Mouse (Mus musculus) lung, embryonic 15.5 days (tissue): Measurements from ENCODE around the gene Btnl9. TPM values are rescaled to one million over a fixed set of nuclear protein-coding genes. Genes with fewer than 3 reads are reported as not detected.

Experiments used
- ATAC-seq: fragments of 200-750 bp; cut with Nextera tagmentation; 2 replicates; pipeline ENCODE4 v1.8.0; 2017; ENCODE audit warnings: moderate number of reproducible peaks, borderline replicate concordance; ENCODE audit not compliant: low FRiP score, low TSS enrichment; ENCODE audit errors: extremely low read depth
- H3K27ac ChIP-seq: fragments of 300-500 bp; sonication (generic); 2 replicates; pipeline ENCODE4 v1.5.1; 2015; ENCODE audit warnings: moderate library complexity, mild to moderate bottlenecking, inconsistent platforms
- H3K27me3 ChIP-seq: fragments of 300-500 bp; sonication (generic); 2 replicates; pipeline ENCODE4 v1.6.1; 2015; ENCODE audit warnings: inconsistent platforms
- H3K36me3 ChIP-seq: fragments of 300-500 bp; sonication (generic); 2 replicates; pipeline ENCODE4 v1.6.1; 2015; ENCODE audit warnings: inconsistent platforms
- H3K4me1 ChIP-seq: fragments of 300-500 bp; sonication (generic); 2 replicates; pipeline ENCODE4 v1.6.1; 2015; ENCODE audit warnings: inconsistent platforms
- H3K4me2 ChIP-seq: fragments of 300-500 bp; sonication (generic); 2 replicates; pipeline ENCODE4 v1.6.1; 2015; ENCODE audit warnings: inconsistent platforms, mild to moderate bottlenecking, moderate library complexity
- H3K4me3 ChIP-seq: fragments of 300-500 bp; sonication (generic); 2 replicates; pipeline ENCODE4 v1.5.1; 2015; ENCODE audit warnings: mild to moderate bottlenecking, inconsistent platforms
- H3K9ac ChIP-seq: fragments of 300-500 bp; sonication (generic); 2 replicates; pipeline ENCODE4 v1.6.1; 2015; ENCODE audit warnings: inconsistent platforms
- H3K9me3 ChIP-seq: fragments of 300-500 bp; sonication (generic); 2 replicates; pipeline ENCODE4 v1.6.1; 2016; ENCODE audit warnings: inconsistent platforms
- WGBS: fragments of 180-500 bp; shearing (Covaris S2); methylation state at CpG from one replicate; pipeline ENCODE4 v1.1.7; 2015; 5-methylcytosine and 5-hydroxymethylcytosine counted together
- polyA plus RNA-seq: library from polyadenylated mRNA; unstranded; fragments of >200 nt; fragmentation: Nextera tagmentation; extraction: Ambion mirVana; gene quantifications from 2 replicates; pipeline ENCODE4 v1.2.1, GENCODE M21; 2015

Btnl9 gene
- polyA plus RNA-seq = 0.48 and 1.1 TPM in 2 replicates

GRCm38 (mm10) chr11:49186955-49187488 is at the start of gene Btnl9:
Gene Btnl9 (minus strand): TSS chr11:49187159.
- no peak within 1 kb of the TSS for H3K4me2 ChIP-seq
- no peak for ATAC-seq
- no peak within 1 kb of the TSS for H3K27ac ChIP-seq
- WGBS = 69% methylated on average over 8 of the region's 8 CpGs
- H3K27me3 ChIP-seq = no peaks in the 10 kb centered on the region
- no peaks in the 10 kb centered on the region for H3K36me3 ChIP-seq
- no peaks in the 10 kb centered on the region for H3K4me1 ChIP-seq
- H3K9me3 ChIP-seq = no peaks in the 10 kb centered on the region
- no peak within 1 kb of the TSS for H3K9ac ChIP-seq
- no peak within 1 kb of the TSS for H3K4me3 ChIP-seq

GRCm38 (mm10) chr11:49235459-49236207 is 48.7 kb upstream of the Btnl9 start:
- Histone ChIP-seq H3K9ac (no peak overlapping the region), H3K27me3 (0 out of 2 replicates have a peak, but pooled peaks cover 3% of the 10 kb centered on the region), H3K9me3 (no peaks in the 10 kb centered on the region), H3K4me2 (no peak overlapping the region), H3K4me3 (no peak overlapping the region), H3K4me1 (peaks cover 4% of the 10 kb centered on the region; the same call in 1 of the 2 replicates), H3K27ac (no peak overlapping the region), H3K36me3 (no peaks in the 10 kb centered on the region)
- WGBS = 54% methylated on average over 3 of the region's 3 CpGs
- ATAC-seq = no peak

- no peak for ATAC-seq
Observed at GRCm38 (mm10) chr11:49232781-49233180, 45.8 kb upstream of the Btnl9 start.

DNA sequence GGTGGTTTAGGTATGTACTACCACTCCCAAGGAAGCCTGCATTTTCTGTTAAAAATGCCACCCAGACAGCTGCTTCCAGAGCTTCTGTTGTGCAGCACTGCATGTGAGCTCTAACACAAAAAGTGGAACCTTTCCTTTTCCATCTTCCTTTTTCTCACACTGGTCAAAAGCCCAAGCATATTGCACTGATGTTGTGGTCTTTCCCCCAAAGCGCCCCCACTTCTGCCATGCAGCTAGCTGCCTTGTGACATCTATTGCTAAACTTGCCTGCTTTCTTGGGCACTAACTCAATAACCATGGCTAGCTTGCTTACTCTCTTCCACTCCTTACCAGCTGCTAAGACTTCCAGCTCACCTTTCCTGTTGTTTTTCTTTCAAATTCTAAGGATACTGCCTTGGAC is 37.5 kb upstream of the Btnl9 start:
- no peak overlapping the region for H3K9ac ChIP-seq
- ATAC-seq = no peak
- WGBS = 46% methylated on average over 1 of the region's 1 CpGs
- no peaks in the 10 kb centered on the region for H3K27me3 ChIP-seq
- H3K4me3 ChIP-seq = no peak overlapping the region
- no peaks in the 10 kb centered on the region for H3K9me3 ChIP-seq
- no peaks in the 10 kb centered on the region for H3K4me1 ChIP-seq
- no peak overlapping the region for H3K4me2 ChIP-seq
- no peak overlapping the region for H3K27ac ChIP-seq
- H3K36me3 ChIP-seq = no peaks in the 10 kb centered on the region

More at GRCm38 (mm10) chr11:49232781-49233180, 45.8 kb upstream of the Btnl9 start:
- no peaks in the 10 kb centered on the region for H3K9me3 ChIP-seq
- peaks cover 4% of the 10 kb centered on the region; the same call in 1 of the 2 replicates for H3K4me1 ChIP-seq
- H3K9ac ChIP-seq = no peak overlapping the region
- 67% methylated on average over 3 of the region's 3 CpGs for WGBS
- H3K4me3 ChIP-seq = no peak overlapping the region
- no peaks in the 10 kb centered on the region for H3K36me3 ChIP-seq
- H3K27ac ChIP-seq = no peak overlapping the region
- H3K27me3 ChIP-seq = 0 out of 2 replicates have a peak, but pooled peaks cover 3% of the 10 kb centered on the region
- no peak overlapping the region for H3K4me2 ChIP-seq

DNA sequence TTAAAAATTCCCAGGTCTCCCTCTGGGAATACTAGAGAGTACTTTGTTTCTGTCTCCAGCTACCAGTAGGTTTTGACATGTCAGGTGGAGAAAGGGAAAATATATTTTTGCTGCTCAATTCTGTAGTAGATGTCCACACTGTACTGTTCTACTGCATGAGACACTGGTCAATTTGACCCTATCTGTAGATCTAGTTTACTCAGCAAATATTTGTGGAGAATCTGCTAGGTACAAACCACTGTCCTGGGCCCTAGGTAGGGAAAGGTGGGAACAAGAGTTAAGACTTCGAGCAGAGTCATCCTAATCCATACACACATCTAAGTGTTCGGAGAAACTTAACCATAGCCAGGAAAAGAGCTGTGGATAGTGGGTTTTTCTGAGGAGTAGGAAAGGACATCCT is 32.3 kb upstream of the Btnl9 start:
- Histone ChIP-seq H3K27ac (no peak overlapping the region), H3K4me2 (no peak overlapping the region), H3K36me3 (peaks cover 32% of the 10 kb centered on the region), H3K4me1 (no peaks in the 10 kb centered on the region), H3K9me3 (no peaks in the 10 kb centered on the region), H3K27me3 (no peaks in the 10 kb centered on the region), H3K9ac (no peak overlapping the region), H3K4me3 (no peak overlapping the region)
- 92% methylated on average over 2 of the region's 2 CpGs for WGBS
- ATAC-seq = no peak

- no peaks in the 10 kb centered on the region for H3K4me1 ChIP-seq
- no peak for ATAC-seq
- peaks cover 41% of the 10 kb centered on the region for H3K36me3 ChIP-seq
- no peaks in the 10 kb centered on the region for H3K27me3 ChIP-seq
- 93% methylated on average over 1 of the region's 1 CpGs for WGBS
- no peak overlapping the region for H3K9ac ChIP-seq
- no peaks in the 10 kb centered on the region for H3K9me3 ChIP-seq
- H3K27ac ChIP-seq = no peak overlapping the region
- H3K4me2 ChIP-seq = no peak overlapping the region
- no peak overlapping the region for H3K4me3 ChIP-seq
Observed at GRCm38 (mm10) chr11:49213505-49213904, 26.5 kb upstream of the Btnl9 start.

DNA sequence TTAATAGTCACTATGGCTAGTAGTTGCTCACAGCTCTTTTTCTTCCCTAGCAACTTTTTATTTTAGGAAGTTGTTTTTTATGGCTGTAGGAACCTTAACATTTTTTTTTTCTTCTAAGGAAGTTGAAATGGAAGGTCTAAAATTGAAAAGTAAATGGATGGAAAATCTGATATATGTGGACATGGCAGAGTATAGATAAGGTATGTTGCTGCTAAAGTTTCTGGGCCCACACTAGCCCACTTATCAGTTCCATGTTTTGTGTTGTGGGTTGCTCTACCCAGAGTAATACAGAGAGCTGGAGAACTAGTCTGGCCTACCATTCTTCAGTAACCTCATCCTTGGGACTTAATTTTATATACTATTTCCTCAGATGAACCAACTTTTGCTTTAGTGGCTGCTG is 25.6 kb upstream of the Btnl9 start:
- no peaks in the 10 kb centered on the region for H3K9me3 ChIP-seq
- H3K4me3 ChIP-seq = no peak overlapping the region
- no peak for ATAC-seq
- H3K4me1 ChIP-seq = no peaks in the 10 kb centered on the region
- H3K27ac ChIP-seq = no peak overlapping the region
- no peak overlapping the region for H3K4me2 ChIP-seq
- no peaks in the 10 kb centered on the region for H3K27me3 ChIP-seq
- no peak overlapping the region for H3K9ac ChIP-seq
- H3K36me3 ChIP-seq = peaks cover 41% of the 10 kb centered on the region

- Histone ChIP-seq H3K9me3 (no peaks in the 10 kb centered on the region), H3K36me3 (peaks cover 2% of the 10 kb centered on the region; the same call in 1 of the 2 replicates), H3K27ac (no peak overlapping the region), H3K9ac (no peak overlapping the region), H3K27me3 (no peaks in the 10 kb centered on the region), H3K4me3 (no peak overlapping the region), H3K4me2 (no peak overlapping the region), H3K4me1 (peaks cover 8% of the 10 kb centered on the region)
- no peak for ATAC-seq
- 94% methylated on average over 1 of the region's 1 CpGs for WGBS
Observed at GRCm38 (mm10) chr11:49207495-49207894, 20.5 kb upstream of the Btnl9 start.

- Histone ChIP-seq H3K9ac (no peak overlapping the region), H3K4me2 (peak overlapping the region; percentile 82), H3K36me3 (0 out of 2 replicates have a peak, but pooled peaks cover 2% of the 10 kb centered on the region), H3K4me3 (peak overlapping the region; percentile 88; the same call in 1 of the 2 replicates), H3K27me3 (no peaks in the 10 kb centered on the region), H3K27ac (no peak overlapping the region; the same call in 1 of the 2 replicates), H3K4me1 (peaks cover 13% of the 10 kb centered on the region), H3K9me3 (no peaks in the 10 kb centered on the region)
- WGBS = 60% methylated on average over 6 of the region's 6 CpGs
- ATAC-seq = no peak
Observed at GRCm38 (mm10) chr11:49205080-49205590, 18.2 kb upstream of the Btnl9 start.

GRCm38 (mm10) chr11:49203771-49204497 is 17.0 kb upstream of the Btnl9 start:
- Histone ChIP-seq H3K36me3 (0 out of 2 replicates have a peak, but pooled peaks cover 2% of the 10 kb centered on the region), H3K27ac (peak overlapping the region; percentile 99), H3K4me3 (peak overlapping the region; percentile 88), H3K9ac (peak overlapping the region; percentile 96), H3K27me3 (no peaks in the 10 kb centered on the region), H3K9me3 (no peaks in the 10 kb centered on the region), H3K4me2 (peak overlapping the region; percentile 82), H3K4me1 (peaks cover 13% of the 10 kb centered on the region)
- ATAC-seq = peak; percentile 60; the same call in 1 of the 2 replicates
- under 1% methylated on average over 24 of the region's 24 CpGs for WGBS

DNA sequence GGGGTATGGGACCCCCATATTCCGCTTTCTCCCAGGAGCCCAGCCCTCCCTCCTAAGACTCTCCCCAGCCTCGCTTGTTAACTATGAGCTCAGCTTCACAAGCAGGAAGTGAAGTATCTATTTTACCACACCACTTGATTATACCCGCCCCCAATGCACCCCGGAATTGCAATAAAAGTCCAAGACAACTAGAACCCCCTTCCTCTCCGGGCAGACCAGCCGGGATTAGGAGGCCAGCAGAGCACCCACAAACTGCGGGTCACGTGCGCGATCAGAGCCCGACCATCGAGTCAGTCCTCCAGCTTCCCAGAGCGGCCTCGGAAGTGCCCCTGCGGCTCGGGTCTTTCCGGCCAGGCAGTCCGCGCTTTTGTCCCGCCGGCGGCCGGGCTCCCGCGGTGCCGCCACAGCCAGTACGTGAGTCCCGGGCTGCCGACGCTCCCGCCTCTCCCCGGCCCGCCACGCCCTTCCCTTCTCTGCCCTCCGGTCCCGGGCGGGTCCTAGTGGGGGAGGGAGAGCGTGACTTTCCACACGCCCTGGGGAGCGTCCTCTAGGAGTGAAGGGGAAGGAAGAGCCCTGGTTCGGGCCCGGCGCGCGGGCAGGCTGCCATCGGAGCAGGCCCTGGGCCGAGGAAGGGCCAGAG is 16.3 kb upstream of the Btnl9 start, which contains the start of gene Zfp62:
Zfp62 (plus strand) TSS at position 164 of the 640 bp plus-strand sequence.
- Histone ChIP-seq H3K27ac (peak within 1 kb of the TSS; percentile 99), H3K4me3 (peak within 1 kb of the TSS; percentile 88), H3K4me1 (peaks cover 13% of the 10 kb centered on the region), H3K9ac (peak within 1 kb of the TSS; percentile 96), H3K36me3 (0 out of 2 replicates have a peak, but pooled peaks cover 2% of the 10 kb centered on the region), H3K9me3 (no peaks in the 10 kb centered on the region), H3K4me2 (peak within 1 kb of the TSS; percentile 82), H3K27me3 (no peaks in the 10 kb centered on the region)
- WGBS = under 1% methylated on average over 38 of the region's 47 CpGs
- ATAC-seq = peak; percentile 94
